Mouse (Mus musculus) stomach, embryonic 16.5 days (tissue): ENCODE results near the gene Bcas3. TPM values are rescaled to one million over a fixed set of nuclear protein-coding genes. Genes with fewer than 3 reads are reported as not detected.

Experiments
- ATAC-seq: fragments of 200-750 bp; cut with Nextera tagmentation; 2 replicates; pipeline ENCODE4 v1.8.0; 2017; ENCODE audit warnings: moderate number of reproducible peaks, moderate TSS enrichment; ENCODE audit not compliant: insufficient read depth, low FRiP score
- H3K27ac ChIP-seq: fragments of 300-500 bp; sonication (generic); 2 replicates; pipeline ENCODE4 v1.5.1; 2014; ENCODE audit warnings: low read length
- H3K27me3 ChIP-seq: fragments of 300-500 bp; sonication (generic); 2 replicates; pipeline ENCODE4 v1.6.1; 2014; ENCODE audit warnings: low read length, control low read depth, mixed read lengths; ENCODE audit not compliant: control insufficient read depth, insufficient read depth
- H3K36me3 ChIP-seq: fragments of 300-500 bp; sonication (generic); 2 replicates; pipeline ENCODE4 v1.6.1; 2014; ENCODE audit warnings: low read length; ENCODE audit not compliant: control insufficient read depth, insufficient read depth
- H3K4me1 ChIP-seq: fragments of 300-500 bp; sonication (generic); 2 replicates; pipeline ENCODE4 v1.6.1; 2014; ENCODE audit warnings: low read length, control low read depth, mixed read lengths; ENCODE audit not compliant: control insufficient read depth, insufficient read depth
- H3K4me2 ChIP-seq: fragments of 300-500 bp; sonication (generic); 2 replicates; pipeline ENCODE4 v1.6.1; 2014; ENCODE audit warnings: low read depth, low read length, mixed read lengths
- H3K4me3 ChIP-seq: fragments of 300-500 bp; sonication (generic); replicated peaks from 2 replicates; pipeline ENCODE4 v1.5.1; 2014; ENCODE audit warnings: mild to moderate bottlenecking, low read length
- H3K9ac ChIP-seq: fragments of 300-500 bp; sonication (generic); 2 replicates; pipeline ENCODE4 v1.6.1; 2014; ENCODE audit warnings: low read length
- H3K9me3 ChIP-seq: fragments of 300-500 bp; sonication (generic); replicated peaks from 2 replicates; pipeline ENCODE4 v1.6.1; 2016; ENCODE audit warnings: low read length, control low read depth; ENCODE audit not compliant: control insufficient read depth
- WGBS: fragments of 180-500 bp; shearing (Covaris S2); extraction: QIAGEN DNeasy Blood & Tissue Kit; methylation state at CpG from one replicate; pipeline ENCODE4 v1.1.7; 2014; 5-methylcytosine and 5-hydroxymethylcytosine counted together
- polyA plus RNA-seq: library from polyadenylated mRNA; unstranded; fragments of >200 nt; fragmentation: Nextera tagmentation; extraction: Ambion mirVana; gene quantifications from 2 replicates; pipeline ENCODE4 v1.2.1, GENCODE M21; 2015

The Bcas3 gene
- polyA plus RNA-seq, 1 experiment from 2014 or later: 21.2 TPM

- Histone ChIP-seq H3K27me3 (no peaks in the 10 kb centered on the region), H3K4me3 (no peak overlapping the region), H3K4me2 (no peak overlapping the region), H3K9ac (no peak overlapping the region), H3K4me1 (no peaks in the 10 kb centered on the region), H3K27ac (no peak overlapping the region), H3K36me3 (no peaks in the 10 kb centered on the region), H3K9me3 (no peaks in the 10 kb centered on the region)
- WGBS: 65% methylated on average over 4 of the region's 4 CpGs
- no peak for ATAC-seq
These were observed 351.2 kb downstream of the Bcas3 start for GRCm38 (mm10) chr11:85704062-85704748.

GRCm38 (mm10) chr11:85706630-85707029 lies 353.7 kb downstream of the Bcas3 start:
- no peak overlapping the region for H3K9ac ChIP-seq
- no peak for ATAC-seq
- no peaks in the 10 kb centered on the region for H3K4me1 ChIP-seq
- no peak overlapping the region for H3K4me2 ChIP-seq
- 28% methylated on average over 1 of the region's 1 CpGs for WGBS
- no peaks in the 10 kb centered on the region for H3K9me3 ChIP-seq
- peaks cover 2% of the 10 kb centered on the region; the same call in 1 of the 2 replicates for H3K27me3 ChIP-seq
- H3K4me3 ChIP-seq: no peak overlapping the region
- no peaks in the 10 kb centered on the region for H3K36me3 ChIP-seq
- no peak overlapping the region for H3K27ac ChIP-seq

GRCm38 (mm10) chr11:85707496-85707895 lies 354.5 kb downstream of the Bcas3 start:
- Histone ChIP-seq H3K27ac (no peak overlapping the region), H3K4me3 (no peak overlapping the region), H3K9me3 (no peaks in the 10 kb centered on the region), H3K4me2 (no peak overlapping the region), H3K27me3 (peaks cover 4% of the 10 kb centered on the region; the same call in 1 of the 2 replicates), H3K4me1 (no peaks in the 10 kb centered on the region), H3K36me3 (no peaks in the 10 kb centered on the region), H3K9ac (no peak overlapping the region)
- no peak for ATAC-seq
- 94% methylated on average over 1 of the region's 1 CpGs for WGBS

DNA sequence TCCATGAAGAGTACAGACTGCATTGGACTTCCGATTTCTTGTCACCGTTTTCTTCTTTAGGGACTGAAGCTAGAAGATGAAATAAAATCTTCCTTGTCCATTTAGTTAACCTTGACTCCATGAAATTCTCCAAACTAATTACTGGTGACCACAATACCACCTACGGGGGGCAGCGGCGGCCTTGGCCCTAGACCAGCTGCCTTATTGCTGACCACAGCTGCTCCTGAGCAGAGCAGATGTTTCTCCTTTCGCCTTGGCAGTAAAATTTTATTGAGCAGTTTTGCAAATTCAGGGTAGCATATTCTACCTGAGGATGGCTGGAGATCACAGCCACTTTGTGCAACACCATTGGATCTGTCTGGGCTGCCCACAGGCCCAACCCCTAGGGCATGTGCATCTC lies 356.2 kb downstream of the Bcas3 start:
- ATAC-seq: no peak
- Histone ChIP-seq H3K4me2 (no peak overlapping the region), H3K36me3 (no peaks in the 10 kb centered on the region), H3K4me1 (peaks cover 4% of the 10 kb centered on the region; the same call in 1 of the 2 replicates), H3K9me3 (no peaks in the 10 kb centered on the region), H3K9ac (no peak overlapping the region), H3K4me3 (no peak overlapping the region), H3K27ac (no peak overlapping the region), H3K27me3 (peaks cover 4% of the 10 kb centered on the region; the same call in 1 of the 2 replicates)
- WGBS: 78% methylated on average over 6 of the region's 6 CpGs

DNA sequence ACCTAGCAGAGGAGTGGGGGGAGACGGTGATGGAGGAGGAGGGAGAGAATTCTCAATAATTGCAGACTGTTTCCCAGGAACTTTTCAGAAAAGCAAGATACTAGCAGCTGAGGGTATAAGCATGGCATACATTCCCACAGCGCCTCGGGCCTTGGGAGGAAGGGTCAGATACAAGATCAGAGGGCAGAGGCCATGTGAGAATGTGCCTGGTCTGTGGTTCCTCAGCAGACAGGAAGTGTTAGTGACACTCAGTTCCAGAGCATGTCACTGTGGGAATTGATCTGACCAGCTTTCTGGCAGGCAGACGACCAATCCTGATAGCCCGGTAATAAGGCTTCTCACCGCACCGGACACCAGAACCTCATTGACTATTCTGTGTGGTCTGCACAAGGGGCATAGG lies 357.2 kb downstream of the Bcas3 start:
- Histone ChIP-seq H3K27me3 (peaks cover 4% of the 10 kb centered on the region; the same call in 1 of the 2 replicates), H3K36me3 (no peaks in the 10 kb centered on the region), H3K9me3 (no peaks in the 10 kb centered on the region), H3K9ac (no peak overlapping the region), H3K27ac (no peak overlapping the region), H3K4me2 (no peak overlapping the region), H3K4me3 (no peak overlapping the region), H3K4me1 (peaks cover 4% of the 10 kb centered on the region; the same call in 1 of the 2 replicates)
- WGBS: 78% methylated on average over 7 of the region's 7 CpGs
- ATAC-seq: no peak

DNA sequence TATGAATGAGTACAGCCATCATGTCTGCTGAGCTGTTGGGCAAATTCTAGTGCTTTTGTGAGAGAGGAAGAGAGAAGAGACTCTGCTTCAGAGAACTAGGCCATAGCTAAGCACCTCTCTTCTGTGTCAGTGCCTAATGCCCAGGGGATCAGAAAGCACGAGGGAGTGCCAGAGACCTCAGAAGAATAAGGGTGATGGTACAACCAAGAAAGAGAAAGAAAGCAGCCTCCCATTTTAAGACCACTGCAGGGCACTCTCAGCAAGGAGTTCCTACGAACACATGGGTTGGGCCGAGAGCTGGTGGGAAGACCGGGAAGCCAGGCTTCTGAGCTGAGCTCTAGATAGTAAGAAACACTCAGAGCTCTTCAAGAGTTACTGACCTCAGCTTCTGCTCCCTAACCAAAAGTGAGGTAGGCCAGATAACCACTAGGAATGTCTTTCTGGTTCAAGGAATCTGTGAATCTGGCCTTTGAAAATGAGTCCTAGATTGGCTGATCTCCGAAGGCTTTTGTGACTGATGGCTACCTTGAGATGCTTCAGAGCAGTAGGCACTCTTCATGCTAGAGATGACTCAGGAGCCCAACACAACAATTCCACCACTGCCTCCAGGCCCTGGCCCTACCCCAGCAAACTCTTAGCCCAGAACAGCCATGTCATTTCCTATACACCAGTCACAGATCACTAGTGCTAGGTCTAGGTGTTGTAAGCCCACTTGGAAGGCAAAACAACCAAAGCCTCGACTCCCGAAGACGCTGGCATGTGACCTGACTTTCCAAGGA lies 359.2 kb downstream of the Bcas3 start:
- H3K4me1 ChIP-seq: peaks cover 4% of the 10 kb centered on the region; the same call in 1 of the 2 replicates
- ATAC-seq: no peak
- H3K9me3 ChIP-seq: no peaks in the 10 kb centered on the region
- 84% methylated on average over 8 of the region's 8 CpGs for WGBS
- no peaks in the 10 kb centered on the region for H3K36me3 ChIP-seq
- no peak overlapping the region for H3K9ac ChIP-seq
- H3K27ac ChIP-seq: peak overlapping the region; percentile 59; the same call in 1 of the 2 replicates
- H3K27me3 ChIP-seq: peaks cover 9% of the 10 kb centered on the region; the same call in 1 of the 2 replicates
- H3K4me3 ChIP-seq: no peak overlapping the region
- H3K4me2 ChIP-seq: no peak overlapping the region

GRCm38 (mm10) chr11:85712860-85713813 lies 360.2 kb downstream of the Bcas3 start:
- ATAC-seq: peak; percentile 89
- Histone ChIP-seq H3K27me3 (peaks cover 9% of the 10 kb centered on the region; the same call in 1 of the 2 replicates), H3K4me2 (peak overlapping the region; percentile 31; the same call in 1 of the 2 replicates), H3K4me1 (peaks cover 4% of the 10 kb centered on the region; the same call in 1 of the 2 replicates), H3K36me3 (no peaks in the 10 kb centered on the region), H3K27ac (peak overlapping the region; percentile 66), H3K9ac (no peak overlapping the region), H3K9me3 (no peaks in the 10 kb centered on the region), H3K4me3 (no peak overlapping the region)
- 34% methylated on average over 19 of the region's 19 CpGs for WGBS

GRCm38 (mm10) chr11:85713814-85714208 lies 360.8 kb downstream of the Bcas3 start:
- Histone ChIP-seq H3K9me3 (no peaks in the 10 kb centered on the region), H3K4me2 (peak overlapping the region; percentile 31; the same call in 1 of the 2 replicates), H3K4me1 (peaks cover 4% of the 10 kb centered on the region; the same call in 1 of the 2 replicates), H3K4me3 (no peak overlapping the region), H3K36me3 (no peaks in the 10 kb centered on the region), H3K9ac (no peak overlapping the region), H3K27me3 (peaks cover 12% of the 10 kb centered on the region; the same call in 1 of the 2 replicates), H3K27ac (peak overlapping the region; percentile 66)
- 34% methylated on average over 2 of the region's 2 CpGs for WGBS
- no peak for ATAC-seq
